Mouse (Mus musculus): ENCODE measurements at regions not wholly inside any gene's neighbourhood (a gene's known extent, or its start where the extent isn't known, plus 50 kb on each side); places are given as distances from the start of the nearest gene placed in this dataset.

- DNase-seq (ENCODE audit: low spot score) (no peak), ATAC-seq (ENCODE audit: extremely low read depth, insufficient number of reproducible peaks, low FRiP score, poor library complexity, severe bottlenecking) (no peak)
- H3K27me3 ChIP-seq (ENCODE audit: insufficient read depth, low read length) = no peaks in the 10 kb centered on the region
- H3K9me3 ChIP-seq (replicated peaks) = peaks cover 25% of the 10 kb centered on the region
- no peak overlapping the region for H3K4me3 ChIP-seq (ENCODE audit: low read depth, low read length)
- no peaks in the 10 kb centered on the region for H3K4me1 ChIP-seq (ENCODE audit: insufficient read depth, low read depth, low read length)
- TF ChIP-seq GATA2 (IDR thresholded peaks at IDR 0.05; ENCODE audit: borderline replicate concordance, low read depth, low read length) (no peak), CTCF (IDR thresholded peaks at IDR 0.05; ENCODE audit: low read depth, low read length) (no peak), TAL1 (conservative IDR thresholded peaks at IDR 0.05; ENCODE audit: low read depth, low read length) (no peak), POLR2AphosphoS5 (IDR thresholded peaks at IDR 0.05; ENCODE audit: insufficient replicate concordance, low read depth, low read length) (no peak), GATA1 (IDR thresholded peaks at IDR 0.05; ENCODE audit: borderline replicate concordance, low read length) (no peak)
- no peaks in the 10 kb centered on the region for H3K36me3 ChIP-seq (replicated peaks)
Measured at GRCm38 (mm10) chr15:97607617-97608206, 97.9 kb downstream of the Rpap3 start.

GRCm38 (mm10) chr15:97606630-97607381 is 98.8 kb downstream of the Rpap3 start:
- Histone ChIP-seq H3K4me3 (ENCODE audit: low read depth, low read length) (no peak overlapping the region), H3K4me1 (ENCODE audit: insufficient read depth, low read depth, low read length) (no peaks in the 10 kb centered on the region), H3K27me3 (ENCODE audit: insufficient read depth, low read length) (no peaks in the 10 kb centered on the region), H3K36me3 (replicated peaks) (no peaks in the 10 kb centered on the region), H3K9me3 (replicated peaks) (peaks cover 25% of the 10 kb centered on the region)
- ATAC-seq (ENCODE audit: extremely low read depth, insufficient number of reproducible peaks, low FRiP score, poor library complexity, severe bottlenecking) (no peak), DNase-seq (ENCODE audit: low spot score) (no peak)
- TF ChIP-seq GATA1 (IDR thresholded peaks at IDR 0.05; ENCODE audit: borderline replicate concordance, low read length) = no peak
- TF ChIP-seq POLR2AphosphoS5 (IDR thresholded peaks at IDR 0.05; ENCODE audit: insufficient replicate concordance, low read depth, low read length) = no peak
- TF ChIP-seq CTCF (IDR thresholded peaks at IDR 0.05; ENCODE audit: low read depth, low read length) = no peak
- TF ChIP-seq GATA2 (IDR thresholded peaks at IDR 0.05; ENCODE audit: borderline replicate concordance, low read depth, low read length) = no peak
- TF ChIP-seq TAL1 (conservative IDR thresholded peaks at IDR 0.05; ENCODE audit: low read depth, low read length) = no peak

- ATAC-seq (ENCODE audit: extremely low read depth, insufficient number of reproducible peaks, low FRiP score, poor library complexity, severe bottlenecking) (no peak), DNase-seq (ENCODE audit: low spot score) (no peak)
- H3K9me3 ChIP-seq (replicated peaks) = peaks cover 24% of the 10 kb centered on the region
- no peaks in the 10 kb centered on the region for H3K4me1 ChIP-seq (ENCODE audit: insufficient read depth, low read depth, low read length)
- H3K27me3 ChIP-seq (ENCODE audit: insufficient read depth, low read length) = no peaks in the 10 kb centered on the region
- no peaks in the 10 kb centered on the region for H3K36me3 ChIP-seq (replicated peaks)
- no peak overlapping the region for H3K4me3 ChIP-seq (ENCODE audit: low read depth, low read length)
- no peak for TF ChIP-seq POLR2AphosphoS5 (IDR thresholded peaks at IDR 0.05; ENCODE audit: insufficient replicate concordance, low read depth, low read length)
- TF ChIP-seq GATA1 (IDR thresholded peaks at IDR 0.05; ENCODE audit: borderline replicate concordance, low read length) = no peak
- TF ChIP-seq GATA2 (IDR thresholded peaks at IDR 0.05; ENCODE audit: borderline replicate concordance, low read depth, low read length) = no peak
- TF ChIP-seq TAL1 (conservative IDR thresholded peaks at IDR 0.05; ENCODE audit: low read depth, low read length) = no peak
- no peak for TF ChIP-seq CTCF (IDR thresholded peaks at IDR 0.05; ENCODE audit: low read depth, low read length)
Measured at GRCm38 (mm10) chr15:97606232-97606629, 99.4 kb downstream of the Rpap3 start.

- no peak for ATAC-seq (ENCODE audit: extremely low read depth, insufficient number of reproducible peaks, low FRiP score, poor library complexity, severe bottlenecking)
Measured at GRCm38 (mm10) chr15:97605791-97606190, 99.8 kb downstream of the Rpap3 start.

GRCm38 (mm10) chr15:97603492-97603891 is 102.1 kb downstream of the Rpap3 start:
- Histone ChIP-seq H3K9me3 (replicated peaks) (peaks cover 21% of the 10 kb centered on the region), H3K36me3 (replicated peaks) (no peaks in the 10 kb centered on the region), H3K4me3 (ENCODE audit: low read depth, low read length) (no peak overlapping the region), H3K4me1 (ENCODE audit: insufficient read depth, low read depth, low read length) (no peaks in the 10 kb centered on the region), H3K27me3 (ENCODE audit: insufficient read depth, low read length) (no peaks in the 10 kb centered on the region)
- no peak for DNase-seq (ENCODE audit: low spot score)
- no peak for TF ChIP-seq GATA2 (IDR thresholded peaks at IDR 0.05; ENCODE audit: borderline replicate concordance, low read depth, low read length)
- TF ChIP-seq CTCF (IDR thresholded peaks at IDR 0.05; ENCODE audit: low read depth, low read length) = no peak
- TF ChIP-seq POLR2AphosphoS5 (IDR thresholded peaks at IDR 0.05; ENCODE audit: insufficient replicate concordance, low read depth, low read length) = no peak
- no peak for TF ChIP-seq TAL1 (conservative IDR thresholded peaks at IDR 0.05; ENCODE audit: low read depth, low read length)
- TF ChIP-seq GATA1 (IDR thresholded peaks at IDR 0.05; ENCODE audit: borderline replicate concordance, low read length) = no peak
- no peak for ATAC-seq (ENCODE audit: extremely low read depth, insufficient number of reproducible peaks, low FRiP score, poor library complexity, severe bottlenecking)

More at GRCm38 (mm10) chr15:97605791-97606190, 99.8 kb downstream of the Rpap3 start:
- Histone ChIP-seq H3K9me3 (replicated peaks) (peaks cover 19% of the 10 kb centered on the region), H3K4me3 (ENCODE audit: low read depth, low read length) (no peak overlapping the region), H3K36me3 (replicated peaks) (no peaks in the 10 kb centered on the region), H3K4me1 (ENCODE audit: insufficient read depth, low read depth, low read length) (no peaks in the 10 kb centered on the region), H3K27me3 (ENCODE audit: insufficient read depth, low read length) (no peaks in the 10 kb centered on the region)
- no peak for DNase-seq (ENCODE audit: low spot score)
- TF ChIP-seq CTCF (IDR thresholded peaks at IDR 0.05; ENCODE audit: low read depth, low read length) = no peak
- TF ChIP-seq TAL1 (conservative IDR thresholded peaks at IDR 0.05; ENCODE audit: low read depth, low read length) = no peak
- TF ChIP-seq GATA1 (IDR thresholded peaks at IDR 0.05; ENCODE audit: borderline replicate concordance, low read length) = no peak
- no peak for TF ChIP-seq GATA2 (IDR thresholded peaks at IDR 0.05; ENCODE audit: borderline replicate concordance, low read depth, low read length)
- no peak for TF ChIP-seq POLR2AphosphoS5 (IDR thresholded peaks at IDR 0.05; ENCODE audit: insufficient replicate concordance, low read depth, low read length)

- ATAC-seq (ENCODE audit: extremely low read depth, insufficient number of reproducible peaks, low FRiP score, poor library complexity, severe bottlenecking) = no peak
- TF ChIP-seq TAL1 (conservative IDR thresholded peaks at IDR 0.05; ENCODE audit: low read depth, low read length) (no peak), POLR2AphosphoS5 (IDR thresholded peaks at IDR 0.05; ENCODE audit: insufficient replicate concordance, low read depth, low read length) (no peak), GATA2 (IDR thresholded peaks at IDR 0.05; ENCODE audit: borderline replicate concordance, low read depth, low read length) (no peak), GATA1 (IDR thresholded peaks at IDR 0.05; ENCODE audit: borderline replicate concordance, low read length) (no peak), CTCF (IDR thresholded peaks at IDR 0.05; ENCODE audit: low read depth, low read length) (no peak)
Measured at GRCm38 (mm10) chr15:97598270-97598669, 107.4 kb downstream of the Rpap3 start.

More at GRCm38 (mm10) chr15:97598270-97598669, 107.4 kb downstream of the Rpap3 start:
- Histone ChIP-seq H3K36me3 (replicated peaks) (no peaks in the 10 kb centered on the region), H3K4me3 (ENCODE audit: low read depth, low read length) (no peak overlapping the region), H3K9me3 (replicated peaks) (peaks cover 29% of the 10 kb centered on the region), H3K4me1 (ENCODE audit: insufficient read depth, low read depth, low read length) (no peaks in the 10 kb centered on the region), H3K27me3 (ENCODE audit: insufficient read depth, low read length) (no peaks in the 10 kb centered on the region)
- no peak for DNase-seq (ENCODE audit: low spot score)
